Comparison of ENCODE assay signal across 8 mouse cellular contexts in the genomic region with DNA sequence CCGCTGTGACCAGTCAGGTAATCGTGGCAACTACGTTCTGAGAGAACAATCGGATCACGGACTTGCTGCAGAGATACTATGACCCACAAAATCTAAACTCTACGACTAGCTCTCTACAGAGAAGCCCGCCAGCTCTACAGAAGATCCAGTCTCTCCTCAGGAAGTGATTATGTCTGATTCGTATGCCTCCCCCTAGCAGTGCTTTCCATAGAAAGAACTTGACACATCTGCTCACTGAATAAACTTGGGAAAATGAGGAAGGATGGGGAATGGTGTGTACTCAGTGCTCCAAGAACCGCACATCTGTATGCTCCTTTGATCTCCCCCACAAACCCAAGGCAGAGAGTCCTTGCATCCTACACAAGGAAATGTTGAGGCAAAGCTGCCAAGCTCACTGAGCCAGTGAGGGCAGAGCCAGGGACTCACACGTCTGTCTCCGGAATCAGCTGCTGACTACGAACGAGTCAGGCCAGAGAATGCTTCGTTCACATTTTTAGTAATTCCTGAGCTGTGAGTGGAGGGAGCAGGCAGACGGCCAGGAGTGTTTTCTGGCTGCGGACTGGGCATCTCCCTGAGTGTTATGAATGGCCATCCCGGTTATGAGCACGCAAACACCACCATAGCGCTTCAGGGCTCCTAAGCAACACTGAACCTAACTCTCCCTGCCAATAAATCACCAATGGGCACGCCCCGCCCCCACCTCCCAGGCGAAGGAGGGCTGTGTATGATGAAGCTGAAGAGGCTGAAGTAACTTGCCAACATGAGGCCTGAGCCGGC. TPM values are rescaled to one million over a fixed set of nuclear protein-coding genes. Genes with fewer than 3 reads are reported as not detected.
A peak's percentile ranks its signal among the peaks of the same experiment; 100 is the strongest.
DNase-seq lines count a peak whose midpoint lies in the region; ATAC-seq and TF ChIP-seq lines count a peak whose summit lies in the region.

No protein-coding gene starts in this region.

- no peak for TF ChIP-seq CTCF in left cerebral cortex, adult 2 months (IDR thresholded peaks at IDR 0.05)
- no peak for TF ChIP-seq CTCF in olfactory bulb, adult 2 months (IDR thresholded peaks at IDR 0.05; ENCODE audit: insufficient read depth, low read depth, low read length)

- H3K27me3 ChIP-seq in embryonic facial prominence, embryonic 15.5 days, result no peaks in the 10 kb centered on the region
- H3K27me3 ChIP-seq in intestine, embryonic 15.5 days (replicated peaks), result no peaks in the 10 kb centered on the region
- H3K27me3 ChIP-seq in liver, embryonic 11.5 days (replicated peaks; ENCODE audit: control insufficient read depth, insufficient read depth, low read length), result no peaks in the 10 kb centered on the region

- WGBS in embryonic facial prominence, embryonic 15.5 days, result 72% methylated on average over 23 of the region's 23 CpGs
- 66% methylated on average over 23 of the region's 23 CpGs for WGBS in intestine, embryonic 15.5 days
- 42% methylated on average over 23 of the region's 23 CpGs for WGBS in olfactory bulb, adult 2 months
- WGBS in liver, embryonic 11.5 days, result 87% methylated on average over 23 of the region's 23 CpGs

- DNase-seq in left cerebral cortex, adult 2 months (ENCODE audit: extremely low spot score in 1 of 2, low spot score in 2 of 2), result no peak
- DNase-seq in left cerebral cortex, adult 11 months (ENCODE audit: low spot score), result no peak
- peak; percentile 69 for DNase-seq in adrenal gland, postnatal 14 days
- no peak for DNase-seq in embryo, embryonic 11 days
- no peak for DNase-seq in liver, embryonic 11.5 days (ENCODE audit: low spot score)

- H3K27ac ChIP-seq in left cerebral cortex, adult 2 months, result peak overlapping the region; percentile 41
- peak overlapping the region; percentile 44; the same call in 1 of the 2 replicates for H3K27ac ChIP-seq in embryonic facial prominence, embryonic 15.5 days (replicated peaks)
- H3K27ac ChIP-seq in intestine, embryonic 15.5 days, result no peak overlapping the region; the same call in 1 of the 2 replicates
- peak overlapping the region; percentile 41 for H3K27ac ChIP-seq in olfactory bulb, adult 2 months (ENCODE audit: insufficient read depth, low read depth, low read length)
- H3K27ac ChIP-seq in liver, embryonic 11.5 days (ENCODE audit: low read depth, low read length), result no peak overlapping the region

- H3K4me3 ChIP-seq in left cerebral cortex, adult 2 months, result no peak overlapping the region
- H3K4me3 ChIP-seq in embryonic facial prominence, embryonic 15.5 days (replicated peaks), result no peak overlapping the region
- no peak overlapping the region for H3K4me3 ChIP-seq in intestine, embryonic 15.5 days (replicated peaks)
- H3K4me3 ChIP-seq in olfactory bulb, adult 2 months (ENCODE audit: insufficient read depth, low read depth, low read length), result no peak overlapping the region
- H3K4me3 ChIP-seq in liver, embryonic 11.5 days (ENCODE audit: low read depth, low read length), result no peak overlapping the region

- intact Hi-C loops in left cerebral cortex, adult 2 months (cut with DNase I), result no loop called here

- H3K9ac ChIP-seq in embryonic facial prominence, embryonic 15.5 days, result no peak overlapping the region
- H3K9ac ChIP-seq in intestine, embryonic 15.5 days, result no peak overlapping the region
- H3K9ac ChIP-seq in liver, embryonic 11.5 days (ENCODE audit: low read depth, low read length), result no peak overlapping the region

- no peaks in the 10 kb centered on the region for H3K9me3 ChIP-seq in embryonic facial prominence, embryonic 15.5 days (replicated peaks)
- no peaks in the 10 kb centered on the region for H3K9me3 ChIP-seq in intestine, embryonic 15.5 days
- no peaks in the 10 kb centered on the region for H3K9me3 ChIP-seq in liver, embryonic 11.5 days (ENCODE audit: control insufficient read depth, low read length)

- H3K4me2 ChIP-seq in embryonic facial prominence, embryonic 15.5 days (replicated peaks), result no peak overlapping the region
- no peak overlapping the region for H3K4me2 ChIP-seq in intestine, embryonic 15.5 days (replicated peaks)
- no peak overlapping the region for H3K4me2 ChIP-seq in liver, embryonic 11.5 days

- H3K36me3 ChIP-seq in embryonic facial prominence, embryonic 15.5 days, result no peaks in the 10 kb centered on the region
- no peaks in the 10 kb centered on the region for H3K36me3 ChIP-seq in intestine, embryonic 15.5 days
- no peaks in the 10 kb centered on the region; the same call in 1 of the 2 replicates for H3K36me3 ChIP-seq in liver, embryonic 11.5 days (ENCODE audit: control insufficient read depth, insufficient read depth, low read length)

- ATAC-seq in embryonic facial prominence, embryonic 15.5 days (ENCODE audit: insufficient number of reproducible peaks, low FRiP score, low TSS enrichment, low read depth), result peak; percentile 31; the same call in 1 of the 2 replicates
- 0 out of 2 replicates have a peak, but pooled peaks have one; percentile 47 for ATAC-seq in intestine, embryonic 15.5 days
- no peak for ATAC-seq in liver, embryonic 11.5 days (replicated peaks; ENCODE audit: low FRiP score)

- peaks cover 41% of the 10 kb centered on the region for H3K4me1 ChIP-seq in embryonic facial prominence, embryonic 15.5 days
- H3K4me1 ChIP-seq in intestine, embryonic 15.5 days (replicated peaks), result peaks cover 10% of the 10 kb centered on the region
- H3K4me1 ChIP-seq in olfactory bulb, adult 2 months (ENCODE audit: control insufficient read depth, insufficient read depth, low read length), result peaks cover 30% of the 10 kb centered on the region
- peaks cover 8% of the 10 kb centered on the region; the same call in 1 of the 2 replicates for H3K4me1 ChIP-seq in liver, embryonic 11.5 days (replicated peaks; ENCODE audit: control insufficient read depth, insufficient read depth, low read length)

- TF ChIP-seq POLR2A in olfactory bulb, adult 2 months (IDR thresholded peaks at IDR 0.05; ENCODE audit: insufficient read depth, low read depth, low read length), result no peak

RNA-seq across cellular contexts. Expression of a gene that starts 16.6 kb away (rescaled TPM):
- 100 to 1,000 TPM; 129 to 130 TPM for total RNA-seq in left cerebral cortex, adult 2 months (2021)
- 29.8 and 32.3 TPM in 2 replicates for total RNA-seq in adrenal gland, postnatal 14 days (2021)
- 27.2 and 30.3 TPM in 2 replicates for polyA plus RNA-seq in embryonic facial prominence, embryonic 15.5 days (2015; fragmentation: Nextera tagmentation; extraction: Ambion mirVana)
- polyA plus RNA-seq in intestine, embryonic 15.5 days (2015; fragmentation: Nextera tagmentation; extraction: Ambion mirVana), result 18.7 and 22.9 TPM in 2 replicates
- polyA plus RNA-seq in olfactory bulb, adult 2 months (2012; ENCODE audit: insufficient read depth, insufficient read length, low replicate concordance, missing spikeins), result 164 TPM in 1 of 2 replicates, not detected in the other
- 32.9 and 37.0 TPM in 2 replicates for polyA plus RNA-seq in liver, embryonic 11.5 days (2014; fragmentation: Nextera tagmentation; extraction: Ambion mirVana)

Comparison
In these comparisons a context has a peak if more than half of its experiments do, and no peak if none do; other contexts are left out.
1. H3K27ac ChIP-seq: peak in left cerebral cortex, adult 2 months (single experiment), embryonic facial prominence, embryonic 15.5 days (single experiment) and olfactory bulb, adult 2 months (single experiment); none in intestine, embryonic 15.5 days (single experiment) and liver, embryonic 11.5 days (single experiment).